Mouse (Mus musculus): ENCODE results near the gene Txndc16.

Gene Txndc16

GRCm38 (mm10) chr14:45220090-45220956 is at the start of gene Txndc16:
TSS of gene Txndc16 (minus strand) at chr14:45220328.
- DNase-seq (ENCODE audit: low read depth), result peak; percentile 73

- DNase-seq (ENCODE audit: low read depth), result no peak
Observed at GRCm38 (mm10) chr14:45263831-45264592, 43.9 kb upstream of the Txndc16 start.

GRCm38 (mm10) chr14:45251548-45252076 is 31.5 kb upstream of the Txndc16 start:
- no peak for DNase-seq (ENCODE audit: low read depth)

- DNase-seq (ENCODE audit: low read depth), result peak; percentile 5
Observed at GRCm38 (mm10) chr14:45241613-45242012, 21.5 kb upstream of the Txndc16 start.

GRCm38 (mm10) chr14:45239042-45239441 is 18.9 kb upstream of the Txndc16 start:
- DNase-seq (ENCODE audit: low read depth), result no peak

- no peak for DNase-seq (ENCODE audit: low read depth)
Observed at GRCm38 (mm10) chr14:45220957-45221630, 966 bp upstream of the Txndc16 start.

GRCm38 (mm10) chr14:45219281-45220089 is 643 bp downstream of the Txndc16 start, which contains the start of gene Gpr137c:
TSS of gene Gpr137c (plus strand) at chr14:45219717.
- DNase-seq (ENCODE audit: low read depth), result peak; percentile 98

GRCm38 (mm10) chr14:45217693-45218092 is 2.4 kb downstream of the Txndc16 start:
- DNase-seq (ENCODE audit: low read depth), result no peak

GRCm38 (mm10) chr14:45216711-45217340 is 3.3 kb downstream of the Txndc16 start:
- DNase-seq (ENCODE audit: low read depth), result no peak

- peak; percentile 80 for DNase-seq (ENCODE audit: low read depth)
Observed at GRCm38 (mm10) chr14:45211431-45211830, 8.7 kb downstream of the Txndc16 start.

- DNase-seq (ENCODE audit: low read depth), result no peak
Observed at GRCm38 (mm10) chr14:45210683-45211082, 9.4 kb downstream of the Txndc16 start.

GRCm38 (mm10) chr14:45200607-45201006 is 19.5 kb downstream of the Txndc16 start:
- DNase-seq (ENCODE audit: low read depth), result no peak

- DNase-seq (ENCODE audit: low read depth), result peak; percentile 79
Observed at GRCm38 (mm10) chr14:45190999-45191398, 29.1 kb downstream of the Txndc16 start.

GRCm38 (mm10) chr14:45181611-45182010 is 38.5 kb downstream of the Txndc16 start:
- DNase-seq (ENCODE audit: low read depth), result no peak

- DNase-seq (ENCODE audit: low read depth), result no peak
Observed at GRCm38 (mm10) chr14:45179606-45180005, 40.5 kb downstream of the Txndc16 start.

- DNase-seq (ENCODE audit: low read depth), result no peak
Observed at GRCm38 (mm10) chr14:45179186-45179585, 40.9 kb downstream of the Txndc16 start.

- DNase-seq (ENCODE audit: low read depth), result no peak
Observed at GRCm38 (mm10) chr14:45175012-45175740, 45.0 kb downstream of the Txndc16 start.

- DNase-seq (ENCODE audit: low read depth), result no peak
Observed at GRCm38 (mm10) chr14:45172260-45172659, 47.9 kb downstream of the Txndc16 start.

- DNase-seq (ENCODE audit: low read depth), result no peak
Observed at GRCm38 (mm10) chr14:45167366-45167765, 52.8 kb downstream of the Txndc16 start.
